Mouse (Mus musculus): ENCODE data around the gene Ppp1r15a. TPM values are rescaled to one million over a fixed set of nuclear protein-coding genes. Genes with fewer than 3 reads are reported as not detected.

The Ppp1r15a gene
- polyA plus RNA-seq, 1 experiment from 2014 or later, result 21.9 TPM

GRCm38 (mm10) chr7:45554744-45555143 lies 28.7 kb upstream of the Ppp1r15a start, which contains the start of gene Hsd17b14:
TSS of gene Hsd17b14 (plus strand) at chr7:45554893.
- Histone ChIP-seq H3K9ac (ENCODE audit: low read depth, low read length) (peak within 1 kb of the TSS; percentile 48), H3K9me3 (ENCODE audit: control insufficient read depth, low read length) (no peaks in the 10 kb centered on the region), H3K4me1 (ENCODE audit: control insufficient read depth, insufficient read depth, low read length) (no peaks in the 10 kb centered on the region), H3K4me3 (ENCODE audit: low read depth, low read length) (no peak within 1 kb of the TSS), H3K27ac (replicated peaks; ENCODE audit: low read depth, low read length) (no peak within 1 kb of the TSS), H3K4me2 (ENCODE audit: low read depth, low read length) (no peak within 1 kb of the TSS), H3K27me3 (replicated peaks; ENCODE audit: control insufficient read depth, insufficient read depth, low read length) (no peaks in the 10 kb centered on the region), H3K36me3 (ENCODE audit: control insufficient read depth, insufficient read depth, low read length) (no peaks in the 10 kb centered on the region)
- WGBS, result 15% methylated on average over 8 of the region's 8 CpGs
- ATAC-seq (ENCODE audit: low read depth), result no peak
- no peak for DNase-seq (ENCODE audit: low spot score)

GRCm38 (mm10) chr7:45553990-45554389 lies 27.9 kb upstream of the Ppp1r15a start:
- H3K4me3 ChIP-seq (ENCODE audit: low read depth, low read length), result no peak overlapping the region
- H3K4me2 ChIP-seq (ENCODE audit: low read depth, low read length), result no peak overlapping the region
- H3K4me1 ChIP-seq (ENCODE audit: control insufficient read depth, insufficient read depth, low read length), result no peaks in the 10 kb centered on the region
- no peak overlapping the region for H3K9ac ChIP-seq (ENCODE audit: low read depth, low read length)
- ATAC-seq (ENCODE audit: low read depth), result no peak
- 90% methylated on average over 2 of the region's 2 CpGs for WGBS
- H3K27ac ChIP-seq (replicated peaks; ENCODE audit: low read depth, low read length), result no peak overlapping the region
- no peaks in the 10 kb centered on the region for H3K9me3 ChIP-seq (ENCODE audit: control insufficient read depth, low read length)
- no peaks in the 10 kb centered on the region for H3K36me3 ChIP-seq (ENCODE audit: control insufficient read depth, insufficient read depth, low read length)
- no peak for DNase-seq (ENCODE audit: low spot score)
- H3K27me3 ChIP-seq (replicated peaks; ENCODE audit: control insufficient read depth, insufficient read depth, low read length), result no peaks in the 10 kb centered on the region

GRCm38 (mm10) chr7:45553519-45553918 lies 27.5 kb upstream of the Ppp1r15a start:
- no peaks in the 10 kb centered on the region for H3K4me1 ChIP-seq (ENCODE audit: control insufficient read depth, insufficient read depth, low read length)
- DNase-seq (ENCODE audit: low spot score), result no peak
- no peak overlapping the region for H3K9ac ChIP-seq (ENCODE audit: low read depth, low read length)
- no peak overlapping the region for H3K4me2 ChIP-seq (ENCODE audit: low read depth, low read length)
- 69% methylated on average over 8 of the region's 8 CpGs for WGBS
- H3K27ac ChIP-seq (replicated peaks; ENCODE audit: low read depth, low read length), result no peak overlapping the region
- no peak overlapping the region for H3K4me3 ChIP-seq (ENCODE audit: low read depth, low read length)
- no peaks in the 10 kb centered on the region for H3K36me3 ChIP-seq (ENCODE audit: control insufficient read depth, insufficient read depth, low read length)
- H3K9me3 ChIP-seq (ENCODE audit: control insufficient read depth, low read length), result no peaks in the 10 kb centered on the region
- no peak for ATAC-seq (ENCODE audit: low read depth)
- H3K27me3 ChIP-seq (replicated peaks; ENCODE audit: control insufficient read depth, insufficient read depth, low read length), result no peaks in the 10 kb centered on the region

- DNase-seq (ENCODE audit: low spot score) (no peak), ATAC-seq (ENCODE audit: low read depth) (no peak)
- no peaks in the 10 kb centered on the region for H3K9me3 ChIP-seq (ENCODE audit: control insufficient read depth, low read length)
- H3K27me3 ChIP-seq (replicated peaks; ENCODE audit: control insufficient read depth, insufficient read depth, low read length), result no peaks in the 10 kb centered on the region
- WGBS, result 83% methylated on average over 8 of the region's 8 CpGs
- H3K4me2 ChIP-seq (ENCODE audit: low read depth, low read length), result no peak overlapping the region
- H3K36me3 ChIP-seq (ENCODE audit: control insufficient read depth, insufficient read depth, low read length), result no peaks in the 10 kb centered on the region
- H3K4me3 ChIP-seq (ENCODE audit: low read depth, low read length), result no peak overlapping the region
- H3K4me1 ChIP-seq (ENCODE audit: control insufficient read depth, insufficient read depth, low read length), result no peaks in the 10 kb centered on the region
- H3K9ac ChIP-seq (ENCODE audit: low read depth, low read length), result no peak overlapping the region
- H3K27ac ChIP-seq (replicated peaks; ENCODE audit: low read depth, low read length), result no peak overlapping the region
Measured at GRCm38 (mm10) chr7:45551512-45551883, 25.4 kb upstream of the Ppp1r15a start.

- Histone ChIP-seq H3K4me2 (ENCODE audit: low read depth, low read length) (no peak overlapping the region), H3K9ac (ENCODE audit: low read depth, low read length) (no peak overlapping the region), H3K27ac (replicated peaks; ENCODE audit: low read depth, low read length) (no peak overlapping the region; the same call in 1 of the 2 replicates), H3K9me3 (ENCODE audit: control insufficient read depth, low read length) (no peaks in the 10 kb centered on the region), H3K4me1 (ENCODE audit: control insufficient read depth, insufficient read depth, low read length) (no peaks in the 10 kb centered on the region), H3K4me3 (ENCODE audit: low read depth, low read length) (no peak overlapping the region), H3K27me3 (replicated peaks; ENCODE audit: control insufficient read depth, insufficient read depth, low read length) (no peaks in the 10 kb centered on the region), H3K36me3 (ENCODE audit: control insufficient read depth, insufficient read depth, low read length) (no peaks in the 10 kb centered on the region)
- ATAC-seq (ENCODE audit: low read depth) (no peak), DNase-seq (ENCODE audit: low spot score) (no peak)
- WGBS, result 69% methylated on average over 11 of the region's 11 CpGs
Measured at GRCm38 (mm10) chr7:45550821-45551511, 24.9 kb upstream of the Ppp1r15a start.

GRCm38 (mm10) chr7:45549641-45550436 lies 23.8 kb upstream of the Ppp1r15a start:
- no peaks in the 10 kb centered on the region for H3K4me1 ChIP-seq (ENCODE audit: control insufficient read depth, insufficient read depth, low read length)
- no peak overlapping the region for H3K27ac ChIP-seq (replicated peaks; ENCODE audit: low read depth, low read length)
- 84% methylated on average over 16 of the region's 16 CpGs for WGBS
- H3K36me3 ChIP-seq (ENCODE audit: control insufficient read depth, insufficient read depth, low read length), result no peaks in the 10 kb centered on the region
- H3K4me2 ChIP-seq (ENCODE audit: low read depth, low read length), result no peak overlapping the region
- no peaks in the 10 kb centered on the region for H3K9me3 ChIP-seq (ENCODE audit: control insufficient read depth, low read length)
- ATAC-seq (ENCODE audit: low read depth), result no peak
- no peak overlapping the region for H3K4me3 ChIP-seq (ENCODE audit: low read depth, low read length)
- H3K9ac ChIP-seq (ENCODE audit: low read depth, low read length), result no peak overlapping the region
- no peaks in the 10 kb centered on the region for H3K27me3 ChIP-seq (replicated peaks; ENCODE audit: control insufficient read depth, insufficient read depth, low read length)
- no peak for DNase-seq (ENCODE audit: low spot score)

- Histone ChIP-seq H3K4me1 (ENCODE audit: control insufficient read depth, insufficient read depth, low read length) (no peaks in the 10 kb centered on the region), H3K9ac (ENCODE audit: low read depth, low read length) (no peak overlapping the region), H3K4me3 (ENCODE audit: low read depth, low read length) (no peak overlapping the region), H3K27ac (replicated peaks; ENCODE audit: low read depth, low read length) (no peak overlapping the region), H3K36me3 (ENCODE audit: control insufficient read depth, insufficient read depth, low read length) (no peaks in the 10 kb centered on the region), H3K4me2 (ENCODE audit: low read depth, low read length) (no peak overlapping the region), H3K9me3 (ENCODE audit: control insufficient read depth, low read length) (0 out of 2 replicates have a peak, but pooled peaks cover 4% of the 10 kb centered on the region), H3K27me3 (replicated peaks; ENCODE audit: control insufficient read depth, insufficient read depth, low read length) (no peaks in the 10 kb centered on the region)
- ATAC-seq (ENCODE audit: low read depth) (no peak), DNase-seq (ENCODE audit: low spot score) (no peak)
- WGBS, result 83% methylated on average over 1 of the region's 1 CpGs
Measured at GRCm38 (mm10) chr7:45544525-45544924, 18.5 kb upstream of the Ppp1r15a start.

- Histone ChIP-seq H3K27ac (replicated peaks; ENCODE audit: low read depth, low read length) (no peak overlapping the region), H3K4me2 (ENCODE audit: low read depth, low read length) (no peak overlapping the region), H3K4me1 (ENCODE audit: control insufficient read depth, insufficient read depth, low read length) (peaks cover 4% of the 10 kb centered on the region), H3K36me3 (ENCODE audit: control insufficient read depth, insufficient read depth, low read length) (no peaks in the 10 kb centered on the region), H3K9ac (ENCODE audit: low read depth, low read length) (no peak overlapping the region), H3K4me3 (ENCODE audit: low read depth, low read length) (no peak overlapping the region), H3K27me3 (replicated peaks; ENCODE audit: control insufficient read depth, insufficient read depth, low read length) (no peaks in the 10 kb centered on the region), H3K9me3 (ENCODE audit: control insufficient read depth, low read length) (0 out of 2 replicates have a peak, but pooled peaks cover 4% of the 10 kb centered on the region)
- 74% methylated on average over 2 of the region's 2 CpGs for WGBS
- DNase-seq (ENCODE audit: low spot score) (no peak), ATAC-seq (ENCODE audit: low read depth) (no peak)
Measured at GRCm38 (mm10) chr7:45540213-45540612, 14.1 kb upstream of the Ppp1r15a start.

Data from embryonic facial prominence, embryonic 14.5 days (tissue).